Mouse (Mus musculus) megakaryocyte, embryonic 14.5 days (primary cell): ENCODE data around the gene Strip1.

ENCODE experiments used
- FLI1 ChIP-seq: IDR thresholded peaks from 2 replicates; pipeline ENCODE4 v1.6.1; 2012; ENCODE audit warnings: low read length, inconsistent platforms, mixed read lengths
- GATA1 ChIP-seq: IDR thresholded peaks from 3 replicates; pipeline ENCODE4 v1.6.1; 2012; ENCODE audit warnings: mixed read lengths, low read length, inconsistent platforms, borderline replicate concordance

GRCm38 (mm10) chr3:107627641-107628040 lies 3.9 kb downstream of the Strip1 start:
- TF ChIP-seq FLI1 (no peak), GATA1 (no peak)
